Mouse (Mus musculus) macrophage (primary cell): ENCODE results near the gene Ngfr. TPM values are rescaled to one million over a fixed set of nuclear protein-coding genes. Genes with fewer than 3 reads are reported as not detected.

Experiments
- H3K27ac ChIP-seq: fragments of 350-480 bp; formaldehyde crosslinking; 2 replicates; pipeline ENCODE4 v1.9.0; 2021
- H3K36me3 ChIP-seq: fragments of 350-480 bp; formaldehyde crosslinking; 2 replicates; pipeline ENCODE4 v1.9.0; 2021; ENCODE audit errors: inconsistent target
- H3K4me3 ChIP-seq: fragments of 350-480 bp; formaldehyde crosslinking; 2 replicates; pipeline ENCODE4 v1.9.0; 2021; ENCODE audit errors: inconsistent target
- H3K79me2 ChIP-seq: fragments of 350-480 bp; formaldehyde crosslinking; 2 replicates; pipeline ENCODE4 v1.9.0; 2021; ENCODE audit errors: inconsistent target
- WGBS: methylation state at CpG from one replicate; pipeline ENCODE4 v1.1.7; 2026; ENCODE audit warnings: inconsistent platforms; ENCODE audit not compliant: missing documents; 5-methylcytosine and 5-hydroxymethylcytosine counted together
- polyA plus RNA-seq: library from polyadenylated mRNA; stranded (reverse); fragments of 250-400 nt; gene quantifications from 3 replicates; pipeline ENCODE4 v1.2.4, GENCODE M21; 2018; ENCODE audit warnings: inconsistent platforms

Gene Ngfr
- polyA plus RNA-seq, 1 experiment from 2014 or later: 0.20 TPM

DNA sequence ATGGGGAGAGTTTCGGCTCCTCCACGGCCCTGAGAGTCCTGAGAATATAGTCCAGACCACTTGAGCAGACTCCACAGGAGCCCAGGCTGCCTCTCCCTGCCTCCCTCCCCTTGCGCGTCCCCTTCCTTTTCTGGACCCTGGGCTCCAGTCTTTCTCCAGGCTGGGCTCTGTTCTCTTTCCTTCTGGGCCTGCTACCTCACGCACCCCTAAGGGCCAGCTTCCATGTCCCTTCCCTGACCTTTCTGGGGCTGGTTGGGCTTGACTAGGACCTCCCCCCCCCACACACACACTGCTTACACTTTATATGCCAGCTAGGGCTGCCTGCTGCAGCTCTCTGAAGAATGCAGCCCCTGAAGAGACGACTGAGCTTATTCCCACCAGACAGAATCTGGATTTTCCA is 20.2 kb downstream of the Ngfr start:
- no peak overlapping the region for H3K27ac ChIP-seq
- H3K79me2 ChIP-seq: no peaks in the 10 kb centered on the region
- H3K36me3 ChIP-seq: no peaks in the 10 kb centered on the region
- no peak overlapping the region for H3K4me3 ChIP-seq
- 97% methylated on average over 6 of the region's 6 CpGs for WGBS

DNA sequence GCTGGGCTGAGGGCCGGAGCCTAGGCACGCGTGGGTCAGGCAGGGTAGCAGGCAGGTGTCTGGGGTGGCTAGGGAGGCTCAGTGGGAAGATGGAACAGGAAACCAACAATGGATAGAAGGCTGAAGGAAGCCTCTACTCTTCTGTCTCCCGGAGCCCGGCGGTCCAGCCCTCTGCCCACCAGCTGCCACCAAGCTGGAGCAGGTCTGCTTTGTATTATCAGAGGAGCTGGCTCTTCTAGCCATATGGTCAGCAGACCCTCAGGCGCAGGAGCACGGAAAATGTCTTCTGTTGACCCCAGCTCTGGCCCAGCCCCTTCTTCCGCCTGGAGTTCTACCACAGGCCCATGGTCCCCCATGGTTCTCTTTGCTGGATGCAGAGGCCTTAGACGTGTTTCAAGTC is 22.2 kb downstream of the Ngfr start:
- no peaks in the 10 kb centered on the region for H3K36me3 ChIP-seq

DNA sequence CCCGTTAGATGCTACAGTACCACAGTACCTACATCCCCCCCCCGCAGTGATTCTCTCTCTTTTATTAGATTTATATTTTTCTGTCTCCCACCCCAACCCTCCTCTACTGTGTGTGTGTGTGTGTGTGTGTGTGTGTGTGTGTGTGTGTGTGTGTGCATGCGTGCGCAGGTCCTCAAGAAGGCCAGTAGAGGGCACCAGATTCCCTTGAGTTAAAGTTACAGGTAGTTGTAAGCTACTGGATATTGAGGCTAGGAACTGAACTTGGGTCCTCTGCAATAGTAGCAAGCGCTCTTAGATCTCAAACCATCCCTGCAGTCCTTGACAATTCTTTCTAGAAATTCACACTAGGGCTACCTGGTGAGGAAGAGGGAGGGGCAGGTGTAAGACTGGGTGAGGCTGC is 23.7 kb downstream of the Ngfr start:
- H3K36me3 ChIP-seq: no peaks in the 10 kb centered on the region
- H3K4me3 ChIP-seq: no peak overlapping the region
- no peak overlapping the region for H3K27ac ChIP-seq
- no peaks in the 10 kb centered on the region for H3K79me2 ChIP-seq
- 98% methylated on average over 5 of the region's 5 CpGs for WGBS

More for the DNA sequence above, 22.2 kb downstream of the Ngfr start:
- no peaks in the 10 kb centered on the region for H3K79me2 ChIP-seq
- H3K4me3 ChIP-seq: no peak overlapping the region
- no peak overlapping the region for H3K27ac ChIP-seq
- WGBS: 96% methylated on average over 10 of the region's 10 CpGs

DNA sequence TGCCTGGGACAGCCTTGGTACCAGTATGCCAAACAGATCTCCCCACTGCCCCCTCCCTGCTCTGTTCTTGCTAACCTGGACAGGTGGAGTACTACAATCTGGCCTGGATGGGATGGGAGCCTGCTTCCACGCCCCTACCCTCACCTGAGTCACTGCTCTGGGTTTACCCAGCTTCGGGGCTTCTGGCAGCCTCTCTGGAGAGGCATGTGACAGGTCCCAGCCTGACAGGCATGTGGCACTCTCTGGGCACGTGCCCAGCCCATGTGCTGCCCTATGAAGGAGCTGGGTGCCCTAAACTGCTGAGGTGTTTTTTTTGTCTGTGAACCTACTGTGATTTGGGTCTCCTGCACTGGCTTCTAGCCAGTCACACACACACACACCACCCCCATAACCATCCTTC is 26.8 kb downstream of the Ngfr start:
- H3K27ac ChIP-seq: no peak overlapping the region
- H3K36me3 ChIP-seq: no peaks in the 10 kb centered on the region
- H3K79me2 ChIP-seq: no peaks in the 10 kb centered on the region
- 57% methylated on average over 3 of the region's 3 CpGs for WGBS
- no peak overlapping the region for H3K4me3 ChIP-seq

DNA sequence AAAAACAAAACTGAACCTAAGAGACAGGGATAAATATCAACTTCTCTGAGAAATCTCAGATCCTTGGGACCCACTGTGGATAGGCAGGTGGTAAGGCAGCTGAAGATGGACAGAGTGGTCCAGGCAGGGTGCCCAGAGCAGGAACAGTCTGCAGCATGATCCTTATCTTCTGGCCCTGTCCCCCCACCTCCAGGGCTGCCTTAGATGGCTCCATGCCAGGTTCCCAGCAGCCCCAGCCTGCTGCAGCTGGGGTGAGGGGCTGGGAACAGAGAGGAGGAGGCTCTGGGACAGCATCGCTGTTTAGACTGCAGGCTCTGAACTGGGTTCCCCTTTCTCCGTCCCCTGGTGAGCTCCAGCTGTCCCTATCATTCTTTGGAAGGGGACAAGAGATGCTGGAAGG is 27.8 kb downstream of the Ngfr start:
- H3K79me2 ChIP-seq: no peaks in the 10 kb centered on the region
- no peak overlapping the region for H3K4me3 ChIP-seq
- WGBS: 85% methylated on average over 2 of the region's 2 CpGs
- no peak overlapping the region for H3K27ac ChIP-seq
- H3K36me3 ChIP-seq: no peaks in the 10 kb centered on the region

DNA sequence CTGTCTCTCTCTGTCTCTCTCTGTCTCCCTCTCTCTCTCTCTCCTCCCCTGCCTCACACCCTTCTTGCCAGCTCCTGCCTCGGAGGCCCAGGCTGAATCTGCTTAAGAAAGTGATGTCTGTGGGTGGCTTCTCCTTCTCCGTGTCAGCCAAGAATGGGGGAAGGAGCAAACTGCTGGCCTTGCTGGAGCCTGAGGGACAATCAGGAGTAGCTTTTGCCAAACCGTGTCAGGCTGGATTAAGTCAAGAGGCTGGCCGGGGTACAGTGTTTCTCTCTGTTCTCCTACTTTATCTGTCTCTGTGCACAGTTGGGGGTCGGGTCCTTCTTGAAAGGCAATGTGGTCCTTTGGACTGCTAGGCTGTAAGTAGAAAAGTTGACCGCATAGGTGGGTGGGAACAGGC is 29.8 kb downstream of the Ngfr start:
- 80% methylated on average over 6 of the region's 6 CpGs for WGBS
- Histone ChIP-seq H3K79me2 (no peaks in the 10 kb centered on the region), H3K36me3 (no peaks in the 10 kb centered on the region), H3K27ac (no peak overlapping the region), H3K4me3 (no peak overlapping the region)

DNA sequence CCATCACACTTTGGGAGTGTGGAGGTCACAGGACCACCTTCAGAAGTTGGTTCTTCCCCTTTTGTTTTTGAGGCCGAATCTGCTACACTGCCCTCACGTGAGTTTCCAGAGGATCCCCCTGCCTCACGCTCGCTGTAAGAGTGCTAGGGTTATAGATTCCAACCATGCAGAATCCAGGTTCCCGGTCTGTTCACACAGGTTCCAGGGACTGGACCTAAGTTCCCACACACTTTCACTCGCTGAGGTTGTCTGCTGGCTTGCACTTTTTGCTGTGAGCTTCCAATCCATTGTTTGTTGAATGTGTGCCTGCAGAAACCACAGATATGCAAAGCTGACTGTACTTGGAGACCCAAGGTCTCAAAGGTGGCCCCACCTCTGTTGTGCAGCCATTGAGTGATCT is 30.5 kb downstream of the Ngfr start:
- H3K79me2 ChIP-seq: no peaks in the 10 kb centered on the region
- H3K4me3 ChIP-seq: no peak overlapping the region
- no peaks in the 10 kb centered on the region for H3K36me3 ChIP-seq
- no peak overlapping the region for H3K27ac ChIP-seq
- WGBS: 73% methylated on average over 6 of the region's 6 CpGs

DNA sequence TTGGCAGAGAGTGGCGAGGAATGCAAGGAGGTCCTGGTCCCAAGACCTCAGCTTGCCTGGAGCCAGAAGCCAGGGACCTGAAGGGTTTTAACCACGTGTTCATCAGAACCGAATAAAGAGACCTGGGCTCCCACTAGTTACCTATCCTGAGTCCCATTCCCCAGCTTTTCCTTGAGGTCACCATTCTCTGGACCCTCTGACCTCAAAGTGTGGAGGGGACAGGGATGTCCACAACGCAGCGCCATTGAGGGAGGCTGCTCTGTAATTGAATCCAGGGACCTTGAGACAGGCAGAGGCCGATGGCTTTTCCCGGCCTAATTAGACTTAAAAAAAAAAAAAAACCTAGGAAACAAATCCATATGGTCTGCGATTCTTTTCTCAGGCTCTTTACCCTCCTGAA is 32.3 kb downstream of the Ngfr start:
- 75% methylated on average over 8 of the region's 8 CpGs for WGBS
- Histone ChIP-seq H3K4me3 (no peak overlapping the region), H3K36me3 (no peaks in the 10 kb centered on the region), H3K27ac (no peak overlapping the region), H3K79me2 (no peaks in the 10 kb centered on the region)

DNA sequence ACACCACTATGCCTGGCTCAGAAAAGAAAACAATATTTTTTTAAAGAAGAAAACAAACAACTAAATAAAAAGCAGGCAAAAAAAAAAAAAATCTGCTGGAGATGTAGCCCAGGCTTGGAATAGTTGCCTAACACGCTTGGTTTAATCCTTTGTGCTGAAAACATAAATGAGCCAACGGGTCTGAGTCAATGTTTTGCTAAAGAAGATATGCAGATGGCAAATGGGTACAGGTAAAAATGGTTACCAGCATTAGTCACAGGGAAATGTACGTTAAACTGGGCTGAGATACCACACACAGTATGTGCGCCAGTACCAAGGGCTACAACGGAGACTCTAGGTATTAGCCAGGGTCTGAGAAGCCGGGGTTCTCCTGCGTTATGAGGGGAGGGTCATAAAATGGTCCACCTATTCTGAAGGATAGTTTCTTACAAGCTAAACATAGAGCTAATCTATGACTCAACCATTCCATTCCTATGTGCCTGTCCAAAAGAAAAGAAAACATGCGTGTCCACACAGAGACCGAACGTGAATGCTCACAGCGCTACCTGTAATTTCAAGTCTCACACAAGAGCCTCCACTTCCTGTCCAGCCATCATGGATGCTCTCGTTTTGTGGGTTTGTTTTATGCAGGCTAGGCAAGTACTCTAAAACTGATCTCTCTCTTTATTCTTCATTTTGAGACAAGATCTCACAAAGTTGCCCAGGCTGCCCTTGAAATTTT is 37.1 kb downstream of the Ngfr start:
- H3K36me3 ChIP-seq: no peaks in the 10 kb centered on the region
- WGBS: 92% methylated on average over 12 of the region's 12 CpGs
- no peak overlapping the region for H3K4me3 ChIP-seq
- H3K79me2 ChIP-seq: no peaks in the 10 kb centered on the region
- no peak overlapping the region for H3K27ac ChIP-seq

DNA sequence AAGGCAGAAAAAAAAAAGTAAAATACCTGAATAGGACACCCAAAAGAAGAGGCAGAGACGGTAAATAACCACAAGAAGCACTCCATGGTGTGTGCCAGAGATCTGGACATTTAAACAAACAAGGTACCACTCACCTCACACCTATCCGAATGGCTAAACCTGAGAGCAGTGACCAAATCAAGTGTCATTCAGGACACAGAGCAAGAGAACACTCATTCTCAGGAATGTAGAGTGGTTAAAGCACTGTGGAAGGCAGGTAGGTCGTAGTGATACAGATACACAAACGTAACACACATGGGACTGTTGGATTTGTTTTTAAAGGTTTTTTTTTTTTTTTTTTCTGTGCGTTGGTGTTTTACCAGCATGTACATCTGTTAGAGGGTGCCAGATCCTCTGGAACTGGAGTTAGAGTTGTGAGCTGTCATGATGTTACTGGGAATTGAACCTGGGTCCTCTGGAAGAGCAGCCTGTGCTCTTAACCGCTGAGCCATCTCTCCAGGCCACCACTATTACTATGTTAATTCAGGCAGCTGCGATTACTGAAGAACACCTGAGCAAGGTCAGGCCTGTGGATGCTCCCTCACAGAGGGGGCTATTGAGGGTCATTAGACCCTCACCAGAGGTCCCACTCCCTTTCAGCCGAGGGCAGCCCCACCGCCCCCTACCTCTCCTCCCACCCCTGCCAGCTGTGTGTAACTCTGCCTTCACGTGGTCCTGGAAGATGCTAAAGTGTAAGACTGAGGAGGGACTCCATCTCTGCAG is 41.3 kb downstream of the Ngfr start:
- 88% methylated on average over 9 of the region's 10 CpGs for WGBS
- no peaks in the 10 kb centered on the region for H3K79me2 ChIP-seq
- H3K36me3 ChIP-seq: no peaks in the 10 kb centered on the region

DNA sequence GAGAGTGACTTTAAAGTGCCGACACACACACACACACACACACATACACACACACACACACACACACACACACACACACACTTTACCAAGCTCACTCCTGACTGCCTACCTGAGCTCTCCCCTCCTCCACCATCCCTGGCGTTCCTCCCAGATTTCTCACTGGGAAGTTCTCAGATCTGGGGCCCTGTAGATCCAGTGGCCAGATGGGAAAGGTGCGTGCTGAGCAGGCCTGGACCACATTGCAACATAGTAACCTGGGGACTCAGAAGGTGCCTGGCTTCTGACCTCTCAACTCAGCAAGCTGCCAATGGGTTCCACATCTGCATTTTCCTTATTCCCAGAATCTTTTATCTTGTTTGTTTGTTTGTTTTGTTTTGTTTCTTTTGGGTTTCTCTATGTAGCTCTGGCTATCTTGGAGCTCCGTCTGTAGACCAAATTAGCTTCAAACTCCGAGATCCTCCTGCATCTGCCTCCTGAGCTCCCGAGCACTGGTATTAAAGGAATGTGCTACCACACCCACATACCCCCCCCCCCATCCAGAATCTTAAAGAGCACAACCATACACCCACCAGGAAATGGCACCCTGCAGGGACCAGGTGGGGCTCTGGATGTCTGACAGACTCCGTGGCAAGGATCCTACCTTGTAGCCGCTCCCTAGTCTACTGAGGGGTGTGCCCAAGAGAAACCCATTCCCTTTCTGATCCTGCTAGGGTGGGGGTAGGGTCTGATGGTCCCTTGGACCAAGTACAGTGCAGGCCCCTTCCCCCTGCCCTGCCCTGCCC is 42.8 kb downstream of the Ngfr start:
- no peak overlapping the region for H3K27ac ChIP-seq
- no peaks in the 10 kb centered on the region for H3K79me2 ChIP-seq
- WGBS: 93% methylated on average over 8 of the region's 8 CpGs
- H3K4me3 ChIP-seq: no peak overlapping the region
- H3K36me3 ChIP-seq: no peaks in the 10 kb centered on the region

More for the DNA sequence above, 41.3 kb downstream of the Ngfr start:
- no peak overlapping the region for H3K4me3 ChIP-seq
- H3K27ac ChIP-seq: no peak overlapping the region

DNA sequence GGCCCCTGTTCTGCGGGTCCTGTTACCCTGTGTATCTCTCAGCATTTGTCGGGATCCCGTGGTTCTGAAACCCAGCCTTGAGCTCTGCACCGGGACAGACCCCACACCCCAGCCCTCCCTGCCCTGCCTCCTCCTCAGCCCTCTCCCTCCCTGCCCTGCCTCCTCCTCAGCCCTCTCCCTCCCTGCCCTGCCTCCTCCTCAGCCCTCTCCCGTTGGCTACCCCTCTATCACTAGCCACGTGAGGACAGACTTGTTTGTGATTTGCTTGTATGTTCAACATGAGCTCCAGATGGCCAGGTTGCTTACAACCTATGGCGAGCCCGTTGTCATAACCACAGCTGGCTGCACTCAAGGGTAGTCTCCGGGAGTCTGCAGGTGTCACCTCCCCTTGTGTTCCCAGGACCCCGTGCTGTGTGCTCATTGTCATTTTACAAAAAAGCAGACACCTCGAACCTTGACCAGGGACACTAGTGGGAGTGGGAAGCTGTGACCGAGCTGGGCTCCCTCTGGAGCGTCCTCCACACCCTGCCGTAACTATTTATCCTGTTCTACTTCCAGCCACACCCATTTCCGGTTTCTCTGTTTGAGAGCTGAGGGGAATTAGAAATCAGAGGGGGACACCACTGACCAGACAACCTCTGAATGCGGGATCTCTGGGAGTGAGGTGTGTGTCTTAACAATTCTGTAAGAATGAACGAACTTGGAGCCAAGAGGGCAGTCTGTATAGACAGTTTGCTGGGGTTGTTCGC is 46.7 kb downstream of the Ngfr start:
- WGBS: 34% methylated on average over 17 of the region's 18 CpGs
- H3K79me2 ChIP-seq: no peaks in the 10 kb centered on the region

DNA sequence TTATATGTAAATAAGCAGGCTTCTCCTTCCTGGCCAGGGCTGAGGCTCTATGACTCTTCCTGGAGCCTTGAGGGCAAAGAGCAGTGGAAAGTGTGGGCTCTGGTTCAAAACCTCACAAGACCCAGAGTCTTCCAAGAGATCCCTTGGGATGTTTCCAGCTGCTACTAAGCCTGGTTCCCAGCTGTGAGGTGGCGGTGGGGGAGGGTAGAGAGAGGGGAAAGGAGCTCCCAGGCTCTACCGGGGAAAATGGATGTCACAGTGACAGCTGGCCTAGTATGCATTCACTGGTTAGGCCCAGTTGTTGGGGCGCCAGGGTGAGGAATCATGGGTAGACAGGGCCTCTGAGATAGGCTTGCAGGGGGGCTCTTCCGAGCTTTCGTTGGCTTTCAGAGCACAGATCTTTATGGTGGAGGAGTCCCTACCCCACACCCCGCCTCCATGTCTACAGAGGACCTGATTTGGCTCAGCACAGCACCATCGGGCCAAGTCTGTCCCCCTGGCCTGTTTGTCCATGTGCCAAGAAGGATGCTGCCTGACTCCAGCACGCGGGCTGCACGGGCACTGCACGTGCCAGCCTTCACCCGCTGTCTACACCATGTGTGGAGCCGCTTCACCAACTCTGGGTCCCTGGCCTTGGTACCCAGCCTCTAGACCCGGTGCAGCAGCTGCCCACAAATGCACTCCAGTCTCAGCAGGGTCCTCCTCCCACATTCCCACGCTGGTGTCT is 49.0 kb downstream of the Ngfr start:
- Histone ChIP-seq H3K27ac (no peak overlapping the region), H3K79me2 (no peaks in the 10 kb centered on the region), H3K36me3 (no peaks in the 10 kb centered on the region), H3K4me3 (no peak overlapping the region)
- 92% methylated on average over 15 of the region's 15 CpGs for WGBS

More for the DNA sequence above, 46.7 kb downstream of the Ngfr start:
- Histone ChIP-seq H3K27ac (no peak overlapping the region), H3K4me3 (no peak overlapping the region), H3K36me3 (no peaks in the 10 kb centered on the region)
